Mouse (Mus musculus) limb, embryonic 15.5 days (tissue): ENCODE measurements at regions not wholly inside any gene's neighbourhood (a gene's known extent, or its start where the extent isn't known, plus 50 kb on each side); places are given as distances from the start of the nearest gene placed in this dataset.

ENCODE experiments used
- ATAC-seq: fragments of 200-750 bp; cut with Nextera tagmentation; 2 replicates; pipeline ENCODE4 v1.8.0; 2017; ENCODE audit warnings: low read depth, moderate TSS enrichment; ENCODE audit not compliant: insufficient number of reproducible peaks, low FRiP score, low TSS enrichment
- H3K27ac ChIP-seq: fragments of 300-500 bp; sonication (generic); 2 replicates; pipeline ENCODE4 v1.5.1; 2015; ENCODE audit warnings: moderate library complexity, mild to moderate bottlenecking, inconsistent platforms
- H3K27me3 ChIP-seq: fragments of 300-500 bp; sonication (generic); 2 replicates; pipeline ENCODE4 v1.6.1; 2015; ENCODE audit warnings: inconsistent platforms
- H3K36me3 ChIP-seq: fragments of 300-500 bp; sonication (generic); 2 replicates; pipeline ENCODE4 v1.6.1; 2015; ENCODE audit warnings: inconsistent platforms
- H3K4me1 ChIP-seq: fragments of 300-500 bp; sonication (generic); 2 replicates; pipeline ENCODE4 v1.6.1; 2015; ENCODE audit warnings: inconsistent platforms
- H3K4me2 ChIP-seq: fragments of 300-500 bp; sonication (generic); 2 replicates; pipeline ENCODE4 v1.6.1; 2015; ENCODE audit warnings: mild to moderate bottlenecking, inconsistent platforms
- H3K4me3 ChIP-seq: fragments of 300-500 bp; sonication (generic); 2 replicates; pipeline ENCODE4 v1.5.1; 2015; ENCODE audit warnings: mild to moderate bottlenecking, inconsistent platforms
- H3K9ac ChIP-seq: fragments of 300-500 bp; sonication (generic); 2 replicates; pipeline ENCODE4 v1.6.1; 2015; ENCODE audit warnings: inconsistent platforms
- H3K9me3 ChIP-seq: fragments of 300-500 bp; sonication (generic); 2 replicates; pipeline ENCODE4 v1.6.1; 2016; ENCODE audit warnings: inconsistent platforms
- WGBS: fragments of 180-500 bp; shearing (Covaris S2); methylation state at CpG from one replicate; pipeline ENCODE4 v1.1.7; 2015; 5-methylcytosine and 5-hydroxymethylcytosine counted together

- H3K27me3 ChIP-seq = 0 out of 2 replicates have a peak, but pooled peaks cover 3% of the 10 kb centered on the region
- 16% methylated on average over 18 of the region's 18 CpGs for WGBS
- H3K9me3 ChIP-seq = no peaks in the 10 kb centered on the region
- no peak overlapping the region for H3K27ac ChIP-seq
- H3K4me2 ChIP-seq = no peak overlapping the region
- no peak overlapping the region for H3K4me3 ChIP-seq
- H3K36me3 ChIP-seq = no peaks in the 10 kb centered on the region
- no peak overlapping the region for H3K9ac ChIP-seq
- peaks cover 4% of the 10 kb centered on the region for H3K4me1 ChIP-seq
- no peak for ATAC-seq
These were observed 421.2 kb upstream of the Atp11b start for GRCm38 (mm10) chr3:35332534-35333272.

GRCm38 (mm10) chr3:35334017-35334416 lies 419.9 kb upstream of the Atp11b start:
- H3K4me1 ChIP-seq = peaks cover 4% of the 10 kb centered on the region
- H3K27me3 ChIP-seq = 0 out of 2 replicates have a peak, but pooled peaks cover 3% of the 10 kb centered on the region
- no peak overlapping the region for H3K27ac ChIP-seq
- no peaks in the 10 kb centered on the region for H3K9me3 ChIP-seq
- H3K9ac ChIP-seq = no peak overlapping the region
- H3K36me3 ChIP-seq = no peaks in the 10 kb centered on the region
- no peak overlapping the region for H3K4me2 ChIP-seq
- WGBS = 76% methylated on average over 2 of the region's 2 CpGs
- H3K4me3 ChIP-seq = no peak overlapping the region
- ATAC-seq = no peak

GRCm38 (mm10) chr3:35334546-35334945 lies 419.4 kb upstream of the Atp11b start:
- Histone ChIP-seq H3K9me3 (no peaks in the 10 kb centered on the region), H3K27ac (no peak overlapping the region), H3K4me1 (peaks cover 4% of the 10 kb centered on the region), H3K36me3 (no peaks in the 10 kb centered on the region), H3K4me3 (no peak overlapping the region), H3K27me3 (0 out of 2 replicates have a peak, but pooled peaks cover 3% of the 10 kb centered on the region), H3K9ac (no peak overlapping the region), H3K4me2 (no peak overlapping the region)
- 37% methylated on average over 3 of the region's 3 CpGs for WGBS
- no peak for ATAC-seq

GRCm38 (mm10) chr3:35335837-35336236 lies 418.1 kb upstream of the Atp11b start:
- Histone ChIP-seq H3K27ac (no peak overlapping the region), H3K9ac (no peak overlapping the region), H3K4me2 (no peak overlapping the region), H3K27me3 (0 out of 2 replicates have a peak, but pooled peaks cover 3% of the 10 kb centered on the region), H3K4me3 (no peak overlapping the region), H3K36me3 (no peaks in the 10 kb centered on the region), H3K4me1 (peaks cover 9% of the 10 kb centered on the region), H3K9me3 (no peaks in the 10 kb centered on the region)
- ATAC-seq = no peak
- WGBS = 48% methylated on average over 5 of the region's 5 CpGs

GRCm38 (mm10) chr3:35340525-35340924 lies 413.4 kb upstream of the Atp11b start:
- H3K4me1 ChIP-seq = peaks cover 27% of the 10 kb centered on the region
- H3K27ac ChIP-seq = no peak overlapping the region
- peak overlapping the region; percentile 36 for H3K4me3 ChIP-seq
- no peaks in the 10 kb centered on the region for H3K9me3 ChIP-seq
- no peaks in the 10 kb centered on the region for H3K36me3 ChIP-seq
- 8% methylated on average over 10 of the region's 10 CpGs for WGBS
- H3K4me2 ChIP-seq = peak overlapping the region; percentile 69
- ATAC-seq = no peak
- 0 out of 2 replicates have a peak, but pooled peaks cover 4% of the 10 kb centered on the region for H3K27me3 ChIP-seq
- H3K9ac ChIP-seq = no peak overlapping the region

- Histone ChIP-seq H3K9me3 (no peaks in the 10 kb centered on the region), H3K4me3 (peak overlapping the region; percentile 36), H3K36me3 (no peaks in the 10 kb centered on the region), H3K27ac (no peak overlapping the region), H3K4me2 (peak overlapping the region; percentile 69), H3K9ac (0 out of 2 replicates have a peak overlapping the region, but pooled peaks have one; percentile 7), H3K27me3 (0 out of 2 replicates have a peak, but pooled peaks cover 4% of the 10 kb centered on the region), H3K4me1 (peaks cover 27% of the 10 kb centered on the region)
- ATAC-seq = peak; percentile 49; the same call in 1 of the 2 replicates
- 5% methylated on average over 22 of the region's 22 CpGs for WGBS
These were observed 412.7 kb upstream of the Atp11b start for GRCm38 (mm10) chr3:35340935-35341800.

GRCm38 (mm10) chr3:35341840-35342239 lies 412.1 kb upstream of the Atp11b start:
- Histone ChIP-seq H3K27ac (peak overlapping the region; percentile 22), H3K9ac (no peak overlapping the region), H3K4me1 (peaks cover 27% of the 10 kb centered on the region), H3K4me2 (peak overlapping the region; percentile 69; the same call in 1 of the 2 replicates), H3K27me3 (0 out of 2 replicates have a peak, but pooled peaks cover 4% of the 10 kb centered on the region), H3K4me3 (no peak overlapping the region), H3K9me3 (no peaks in the 10 kb centered on the region), H3K36me3 (no peaks in the 10 kb centered on the region)
- ATAC-seq = no peak
- WGBS = 20% methylated on average over 9 of the region's 9 CpGs

- Histone ChIP-seq H3K9me3 (no peaks in the 10 kb centered on the region), H3K27ac (0 out of 2 replicates have a peak overlapping the region, but pooled peaks have one; percentile 22), H3K4me2 (no peak overlapping the region), H3K4me1 (peaks cover 27% of the 10 kb centered on the region), H3K9ac (no peak overlapping the region), H3K36me3 (no peaks in the 10 kb centered on the region), H3K27me3 (0 out of 2 replicates have a peak, but pooled peaks cover 4% of the 10 kb centered on the region), H3K4me3 (no peak overlapping the region)
- ATAC-seq = peak; percentile 80
- 35% methylated on average over 4 of the region's 4 CpGs for WGBS
These were observed 411.3 kb upstream of the Atp11b start for GRCm38 (mm10) chr3:35342584-35342983.

GRCm38 (mm10) chr3:35343936-35344335 lies 410.0 kb upstream of the Atp11b start:
- no peak for ATAC-seq
- WGBS = 53% methylated on average over 5 of the region's 5 CpGs
- H3K9me3 ChIP-seq = no peaks in the 10 kb centered on the region
- no peaks in the 10 kb centered on the region for H3K36me3 ChIP-seq
- peaks cover 27% of the 10 kb centered on the region for H3K4me1 ChIP-seq
- no peak overlapping the region for H3K4me3 ChIP-seq
- no peak overlapping the region for H3K27ac ChIP-seq
- 0 out of 2 replicates have a peak, but pooled peaks cover 4% of the 10 kb centered on the region for H3K27me3 ChIP-seq
- H3K4me2 ChIP-seq = no peak overlapping the region
- no peak overlapping the region for H3K9ac ChIP-seq

GRCm38 (mm10) chr3:35349114-35349513 lies 404.8 kb upstream of the Atp11b start:
- Histone ChIP-seq H3K4me2 (no peak overlapping the region), H3K4me3 (no peak overlapping the region), H3K27me3 (0 out of 2 replicates have a peak, but pooled peaks cover 1% of the 10 kb centered on the region), H3K9ac (no peak overlapping the region), H3K4me1 (peaks cover 4% of the 10 kb centered on the region; the same call in 1 of the 2 replicates), H3K9me3 (no peaks in the 10 kb centered on the region), H3K27ac (no peak overlapping the region), H3K36me3 (no peaks in the 10 kb centered on the region)
- ATAC-seq = no peak
- whole genome bisulfite sequencing = 26% methylated on average over 7 of the region's 7 CpGs

GRCm38 (mm10) chr3:35353442-35353841 lies 400.5 kb upstream of the Atp11b start:
- Histone ChIP-seq H3K9me3 (no peaks in the 10 kb centered on the region), H3K27me3 (no peaks in the 10 kb centered on the region), H3K4me3 (no peak overlapping the region), H3K4me2 (no peak overlapping the region), H3K27ac (no peak overlapping the region), H3K9ac (no peak overlapping the region), H3K4me1 (peaks cover 4% of the 10 kb centered on the region; the same call in 1 of the 2 replicates), H3K36me3 (no peaks in the 10 kb centered on the region)
- no peak for ATAC-seq
- WGBS = 85% methylated on average over 9 of the region's 9 CpGs
